Mouse (Mus musculus) CH12F3 (cell line): ENCODE results near the gene Dync1i1.
"Not testable (repeated sequence)": the region's sequence is repeated elsewhere in the genome, so short reads cannot be mapped to it uniquely, and the experiment has no call there.

Source experiments
- in situ Hi-C: fragments of 300-500 bp; cut with MboI; formaldehyde crosslinking; loops from 2 replicates; pipeline ENCODE4 v1.14.3; 2020; ENCODE audit warnings: low sequenced_read_pairs

Gene Dync1i1

GRCm38 (mm10) chr6:5725611-5726236 lies at the start of gene Dync1i1:
TSS of gene Dync1i1 (plus strand) at chr6:5725639.
- in situ Hi-C loops: no loop called here

- in situ Hi-C loops: no loop called here
Measured at GRCm38 (mm10) chr6:5679738-5680137, 45.7 kb upstream of the Dync1i1 start.

GRCm38 (mm10) chr6:5701826-5702225 lies 23.6 kb upstream of the Dync1i1 start:
- in situ Hi-C loops: no loop called here

GRCm38 (mm10) chr6:5707894-5708293 lies 17.5 kb upstream of the Dync1i1 start:
- in situ Hi-C loops: not testable (repeated sequence)

GRCm38 (mm10) chr6:5710063-5710605 lies 15.3 kb upstream of the Dync1i1 start:
- in situ Hi-C loops: no loop called here

GRCm38 (mm10) chr6:5712620-5713019 lies 12.8 kb upstream of the Dync1i1 start:
- in situ Hi-C loops: no loop called here

- in situ Hi-C loops: no loop called here
Measured at GRCm38 (mm10) chr6:5715101-5715618, 10.3 kb upstream of the Dync1i1 start.

GRCm38 (mm10) chr6:5718955-5719354 lies 6.5 kb upstream of the Dync1i1 start:
- in situ Hi-C loops: no loop called here

- in situ Hi-C loops: not testable (repeated sequence)
Measured at GRCm38 (mm10) chr6:5720716-5721115, 4.7 kb upstream of the Dync1i1 start.

- in situ Hi-C loops: no loop called here
Measured at GRCm38 (mm10) chr6:5723986-5724385, 1.5 kb upstream of the Dync1i1 start.

- in situ Hi-C loops: no loop called here
Measured at GRCm38 (mm10) chr6:5726237-5726670, 815 bp downstream of the Dync1i1 start.

GRCm38 (mm10) chr6:5733217-5733616 lies 7.8 kb downstream of the Dync1i1 start:
- in situ Hi-C loops: no loop called here

GRCm38 (mm10) chr6:5734398-5734797 lies 9.0 kb downstream of the Dync1i1 start:
- in situ Hi-C loops: no loop called here

GRCm38 (mm10) chr6:5734862-5735261 lies 9.4 kb downstream of the Dync1i1 start:
- in situ Hi-C loops: no loop called here

GRCm38 (mm10) chr6:5739711-5740110 lies 14.3 kb downstream of the Dync1i1 start:
- in situ Hi-C loops: no loop called here

- in situ Hi-C loops: no loop called here
Measured at GRCm38 (mm10) chr6:5741395-5742032, 16.1 kb downstream of the Dync1i1 start.

GRCm38 (mm10) chr6:5750079-5750711 lies 24.8 kb downstream of the Dync1i1 start:
- in situ Hi-C loops: no loop called here

GRCm38 (mm10) chr6:5752128-5752527 lies 26.7 kb downstream of the Dync1i1 start:
- in situ Hi-C loops: no loop called here

GRCm38 (mm10) chr6:5752617-5753016 lies 27.2 kb downstream of the Dync1i1 start:
- in situ Hi-C loops: no loop called here

- in situ Hi-C loops: no loop called here
Measured at GRCm38 (mm10) chr6:5756509-5757130, 31.2 kb downstream of the Dync1i1 start.

GRCm38 (mm10) chr6:5762943-5763342 lies 37.5 kb downstream of the Dync1i1 start:
- in situ Hi-C loops: no loop called here
